Mouse (Mus musculus) liver, postnatal 0 days (tissue): ENCODE results near the gene Skil.

ENCODE experiments used
- CTCF ChIP-seq: sonication (generic); IDR thresholded peaks from 2 replicates; pipeline ENCODE4 v1.5.1; 2016; ENCODE audit warnings: antibody characterized with exemption, low read depth
- EP300 ChIP-seq: IDR thresholded peaks from 2 replicates; pipeline ENCODE4 v1.6.1; 2016; ENCODE audit warnings: antibody characterized with exemption, low read depth, mild to moderate bottlenecking

GRCm38 (mm10) chr3:31160046-31160445, 65.2 kb downstream of the Skil start:
- TF ChIP-seq EP300, result no peak
- TF ChIP-seq CTCF, result no peak
